Mouse (Mus musculus) kidney, adult 18-20 months (tissue): Measurements from ENCODE around the gene Usp38.
A peak's percentile ranks its signal among the peaks of the same experiment; 100 is the strongest.

ENCODE experiments used
- DNase-seq: peaks from one replicate; pipeline ENCODE4 v3.0.0; 2021

Usp38 gene

GRCm38 (mm10) chr8:80961070-80961609, 53.6 kb downstream of the Usp38 start:
- no peak for DNase-seq

GRCm38 (mm10) chr8:80959588-80960268, 55.0 kb downstream of the Usp38 start:
- no peak for DNase-seq

- no peak for DNase-seq
Measured at GRCm38 (mm10) chr8:80957776-80958175, 57.0 kb downstream of the Usp38 start.

- no peak for DNase-seq
Measured at GRCm38 (mm10) chr8:80952973-80953372, 61.8 kb downstream of the Usp38 start.

- peak; percentile 5 for DNase-seq
Measured at GRCm38 (mm10) chr8:80952235-80952915, 62.4 kb downstream of the Usp38 start.

- DNase-seq = no peak
Measured at GRCm38 (mm10) chr8:80948405-80949183, 66.1 kb downstream of the Usp38 start.

GRCm38 (mm10) chr8:80943742-80944141, 71.0 kb downstream of the Usp38 start:
- DNase-seq = no peak

- no peak for DNase-seq
Measured at GRCm38 (mm10) chr8:80941621-80942020, 73.1 kb downstream of the Usp38 start.

- DNase-seq = no peak
Measured at GRCm38 (mm10) chr8:80937814-80938650, 76.7 kb downstream of the Usp38 start.
